Mouse (Mus musculus) C2C12 (cell line): ENCODE results near the gene Wfdc15b. TPM values are rescaled to one million over a fixed set of nuclear protein-coding genes. Genes with fewer than 3 reads are reported as not detected.

Experiments used
- H3K27me3 ChIP-seq: one replicate; pipeline ENCODE4 v1.6.1; 2011; ENCODE audit not compliant: control insufficient read depth, insufficient read depth, insufficient read length
- H3K36me3 ChIP-seq: one replicate; pipeline ENCODE4 v1.6.1; 2011; ENCODE audit not compliant: control insufficient read depth, insufficient read depth
- H3K4me3 ChIP-seq: one replicate; pipeline ENCODE4 v1.5.1; 2011; ENCODE audit warnings: mild to moderate bottlenecking, control low read depth; ENCODE audit not compliant: poor library complexity, insufficient read depth, severe bottlenecking
- H3K79me2 ChIP-seq: one replicate; pipeline ENCODE4 v1.6.1; 2011; ENCODE audit not compliant: control insufficient read depth, insufficient read depth
- H3K79me3 ChIP-seq: one replicate; pipeline ENCODE4 v1.6.1; 2011; ENCODE audit warnings: low read depth, control low read depth
- H3ac ChIP-seq: one replicate; pipeline ENCODE3; 2011; ENCODE audit warnings: low read depth; ENCODE audit not compliant: control insufficient read depth, insufficient read length
- CEBPB ChIP-seq: IDR thresholded peaks from one replicate; pipeline ENCODE4 v1.6.1; 2011; ENCODE audit warnings: low read depth, mild to moderate bottlenecking, control low read depth, moderate library complexity
- CTCF ChIP-seq: IDR thresholded peaks from one replicate; pipeline ENCODE4 v1.5.1; 2011; ENCODE audit not compliant: control insufficient read depth, insufficient read depth, insufficient read length
- FOSL1 ChIP-seq: IDR thresholded peaks from one replicate; pipeline ENCODE4 v1.8.0; 2011; ENCODE audit warnings: mild to moderate bottlenecking, low read length; ENCODE audit not compliant: poor library complexity, insufficient read depth, severe bottlenecking
- MAX ChIP-seq: IDR thresholded peaks from one replicate; pipeline ENCODE4 v1.6.1; 2011; ENCODE audit warnings: mild to moderate bottlenecking, control low read depth
- MYOD1 ChIP-seq: IDR thresholded peaks from one replicate; pipeline ENCODE4 v1.6.1; 2011; ENCODE audit warnings: low read depth; ENCODE audit not compliant: control insufficient read depth, insufficient read length
- MYOG ChIP-seq: IDR thresholded peaks from one replicate; pipeline ENCODE4 v1.6.1; 2011; ENCODE audit not compliant: control insufficient read depth, insufficient read length; ENCODE audit errors: extremely low read depth
- USF1 ChIP-seq: IDR thresholded peaks from one replicate; pipeline ENCODE4 v1.6.1; 2011; ENCODE audit warnings: low read depth, mild to moderate bottlenecking, control low read depth, moderate library complexity
- polyA plus RNA-seq: library from polyadenylated mRNA; unstranded; fragments of >200 nt; fragmentation: generic; extraction: Trizol; gene quantifications from one replicate; pipeline ENCODE4 v1.2.1, GENCODE M21; 2012; ENCODE audit warnings: missing spikeins

Gene Wfdc15b
- polyA plus RNA-seq, 1 experiment: not detected

GRCm38 (mm10) chr2:164195971-164196699 lies 25.3 kb downstream of the Wfdc15b start:
- Histone ChIP-seq H3K27me3 (peaks cover 51% of the 10 kb centered on the region), H3K79me2 (no peaks in the 10 kb centered on the region), H3ac (no peak overlapping the region), H3K4me3 (no peak overlapping the region), H3K79me3 (no peaks in the 10 kb centered on the region), H3K36me3 (no peaks in the 10 kb centered on the region)
- TF ChIP-seq CTCF: no peak
- no peak for TF ChIP-seq MAX
- TF ChIP-seq MYOG: no peak
- TF ChIP-seq MYOD1: no peak
- no peak for TF ChIP-seq USF1

DNA sequence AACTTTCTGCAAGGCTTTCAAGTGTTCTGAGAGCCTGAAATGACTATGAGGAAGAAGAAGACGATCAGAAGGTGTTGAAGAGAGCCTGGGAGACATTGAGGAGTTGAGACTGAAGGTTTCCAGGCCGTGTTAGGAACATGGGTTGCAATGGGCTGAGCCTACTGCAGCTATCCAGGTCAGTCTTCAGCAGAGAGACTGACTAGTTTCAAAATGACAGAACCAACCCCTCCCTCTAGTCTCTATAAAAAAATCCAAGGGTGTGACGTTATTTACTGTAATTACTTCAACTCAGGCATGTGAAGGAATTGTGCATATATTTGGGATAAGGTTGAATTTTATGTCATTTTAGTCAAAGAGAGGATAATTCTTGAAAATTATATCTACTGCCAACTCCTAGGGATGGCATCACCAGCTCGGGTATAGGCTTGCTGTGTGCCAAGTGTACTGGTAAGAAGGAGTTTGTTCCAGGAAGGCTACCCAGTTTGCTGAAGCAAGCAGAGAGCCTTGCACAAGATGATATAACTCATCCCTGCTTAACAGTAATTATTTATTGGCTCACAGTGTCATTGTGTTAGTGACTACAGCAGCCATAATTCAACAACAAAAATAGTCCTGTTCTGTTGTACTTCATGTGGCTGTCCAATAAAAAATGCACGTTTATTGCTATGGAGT lies 26.4 kb downstream of the Wfdc15b start:
- Histone ChIP-seq H3K36me3 (no peaks in the 10 kb centered on the region), H3K79me2 (no peaks in the 10 kb centered on the region), H3ac (no peak overlapping the region), H3K27me3 (peaks cover 61% of the 10 kb centered on the region), H3K79me3 (no peaks in the 10 kb centered on the region), H3K4me3 (no peak overlapping the region)
- TF ChIP-seq CTCF (no peak), MYOG (no peak), USF1 (no peak), FOSL1 (no peak), MAX (no peak), CEBPB (no peak), MYOD1 (no peak)

DNA sequence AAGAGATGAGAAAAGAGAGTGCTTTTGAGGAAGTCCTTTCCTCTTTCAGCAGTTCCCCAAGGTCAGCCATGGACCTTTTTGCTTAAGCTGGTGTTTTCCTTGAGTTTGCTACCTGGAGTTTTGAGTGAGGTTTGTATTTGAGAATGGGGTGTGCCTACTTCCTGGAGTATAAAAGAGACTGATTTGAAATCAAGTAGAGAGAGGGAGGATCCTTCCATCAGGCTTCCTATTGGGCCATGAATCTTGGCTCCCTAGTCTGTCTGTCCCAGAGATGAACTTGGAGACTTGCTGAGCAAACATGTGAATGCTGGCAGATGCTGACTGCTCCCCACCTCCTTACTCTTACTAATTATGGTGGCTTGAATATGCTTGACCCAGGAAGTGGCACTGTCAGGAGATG lies 29.2 kb downstream of the Wfdc15b start:
- H3ac ChIP-seq: no peak overlapping the region
- TF ChIP-seq CEBPB: no peak
- TF ChIP-seq CTCF: no peak
- no peak overlapping the region for H3K4me3 ChIP-seq
- no peaks in the 10 kb centered on the region for H3K79me2 ChIP-seq
- H3K36me3 ChIP-seq: no peaks in the 10 kb centered on the region
- H3K27me3 ChIP-seq: peaks cover 66% of the 10 kb centered on the region
- no peaks in the 10 kb centered on the region for H3K79me3 ChIP-seq

DNA sequence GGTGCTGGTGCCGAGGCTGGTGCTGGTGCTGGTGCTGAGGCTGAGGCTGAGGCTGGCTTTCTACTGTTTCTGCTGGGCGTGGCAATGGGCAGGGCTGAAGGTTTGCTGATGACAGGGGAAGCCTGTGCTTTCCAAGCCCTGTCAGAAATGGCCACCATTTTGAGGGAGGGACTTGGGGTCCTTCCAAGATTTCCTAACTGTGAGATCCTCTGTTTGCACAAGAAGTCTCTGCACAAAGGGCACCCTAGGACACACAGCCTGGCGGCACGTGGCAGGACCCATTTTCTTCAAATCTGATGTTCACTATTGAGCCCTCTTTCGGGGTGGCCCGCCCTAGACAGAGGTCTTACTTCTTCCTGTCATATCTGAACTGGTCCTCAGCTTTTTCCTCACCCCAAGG lies 30.9 kb downstream of the Wfdc15b start, which contains the start of gene Wfdc12:
Wfdc12 (minus strand) TSS at position 33 of the 400 bp plus-strand sequence.
- TF ChIP-seq FOSL1: no peak
- no peak for TF ChIP-seq MAX
- TF ChIP-seq USF1: no peak
- no peak for TF ChIP-seq MYOD1
- TF ChIP-seq CEBPB: no peak
- TF ChIP-seq CTCF: no peak
- TF ChIP-seq MYOG: no peak
- no peak within 1 kb of the TSS for H3ac ChIP-seq
- H3K79me3 ChIP-seq: no peaks in the 10 kb centered on the region
- no peak within 1 kb of the TSS for H3K4me3 ChIP-seq
- H3K79me2 ChIP-seq: no peaks in the 10 kb centered on the region
- no peaks in the 10 kb centered on the region for H3K36me3 ChIP-seq
- peaks cover 57% of the 10 kb centered on the region for H3K27me3 ChIP-seq

- H3K36me3 ChIP-seq: no peaks in the 10 kb centered on the region
- no peak overlapping the region for H3ac ChIP-seq
- peaks cover 47% of the 10 kb centered on the region for H3K27me3 ChIP-seq
- H3K79me3 ChIP-seq: no peaks in the 10 kb centered on the region
- H3K79me2 ChIP-seq: no peaks in the 10 kb centered on the region
- no peak overlapping the region for H3K4me3 ChIP-seq
- peak; percentile 19 for TF ChIP-seq CTCF
- no peak for TF ChIP-seq MYOG
- no peak for TF ChIP-seq USF1
- TF ChIP-seq MAX: no peak
These were observed 32.7 kb downstream of the Wfdc15b start for GRCm38 (mm10) chr2:164188722-164189121.

GRCm38 (mm10) chr2:164184145-164184719 lies 37.2 kb downstream of the Wfdc15b start:
- Histone ChIP-seq H3K4me3 (no peak overlapping the region), H3ac (no peak overlapping the region), H3K79me2 (no peaks in the 10 kb centered on the region), H3K36me3 (no peaks in the 10 kb centered on the region), H3K27me3 (peaks cover 47% of the 10 kb centered on the region), H3K79me3 (no peaks in the 10 kb centered on the region)
- TF ChIP-seq USF1 (no peak), MYOG (no peak), MAX (no peak), MYOD1 (no peak), CTCF (no peak), FOSL1 (no peak), CEBPB (no peak)
